Mouse (Mus musculus) midbrain, embryonic 12.5 days (tissue): Measurements from ENCODE around the gene Gstt3. TPM values are rescaled to one million over a fixed set of nuclear protein-coding genes. Genes with fewer than 3 reads are reported as not detected.
"Not testable (repeated sequence)": the region's sequence is repeated elsewhere in the genome, so short reads cannot be mapped to it uniquely, and the experiment has no call there.

Experiments
- ATAC-seq: fragments of 200-750 bp; cut with Nextera tagmentation; 2 replicates; pipeline ENCODE4 v1.8.0; 2017; ENCODE audit warnings: low read depth, moderate TSS enrichment, moderate library complexity; ENCODE audit not compliant: low FRiP score
- H3K27ac ChIP-seq: fragments of 300-500 bp; sonication (generic); replicated peaks from 2 replicates; pipeline ENCODE4 v1.5.1; 2016; ENCODE audit warnings: mild to moderate bottlenecking
- H3K27me3 ChIP-seq: fragments of 300-500 bp; sonication (generic); 2 replicates; pipeline ENCODE4 v1.6.1; 2016; ENCODE audit warnings: mild to moderate bottlenecking
- H3K36me3 ChIP-seq: fragments of 300-500 bp; sonication (generic); 2 replicates; pipeline ENCODE4 v1.6.1; 2016
- H3K4me1 ChIP-seq: fragments of 300-500 bp; sonication (generic); 2 replicates; pipeline ENCODE4 v1.6.1; 2016
- H3K4me2 ChIP-seq: fragments of 300-500 bp; sonication (generic); replicated peaks from 2 replicates; pipeline ENCODE4 v1.6.1; 2016; ENCODE audit warnings: mild to moderate bottlenecking, moderate library complexity
- H3K4me3 ChIP-seq: fragments of 300-500 bp; sonication (generic); 2 replicates; pipeline ENCODE4 v1.5.1; 2016; ENCODE audit warnings: mild to moderate bottlenecking
- H3K9ac ChIP-seq: fragments of 300-500 bp; sonication (generic); replicated peaks from 2 replicates; pipeline ENCODE4 v1.6.1; 2016; ENCODE audit warnings: mild to moderate bottlenecking, moderate library complexity
- H3K9me3 ChIP-seq: fragments of 300-500 bp; sonication (generic); 2 replicates; pipeline ENCODE4 v1.6.1; 2016; ENCODE audit warnings: mild to moderate bottlenecking
- WGBS: fragments of 180-500 bp; shearing (Covaris S2); methylation state at CpG from one replicate; pipeline ENCODE4 v1.1.7; 2016; 5-methylcytosine and 5-hydroxymethylcytosine counted together
- polyA plus RNA-seq: library from polyadenylated mRNA; unstranded; fragments of >200 nt; fragmentation: Nextera tagmentation; extraction: Ambion mirVana; gene quantifications from 2 replicates; pipeline ENCODE4 v1.2.1, GENCODE M21; 2016

Gstt3 gene
- polyA plus RNA-seq, 1 experiment from 2014 or later: 2.4 TPM

GRCm38 (mm10) chr10:75776562-75776961 lies 4.7 kb downstream of the Gstt3 start:
- H3K27me3 ChIP-seq: peaks cover 50% of the 10 kb centered on the region
- no peaks in the 10 kb centered on the region for H3K36me3 ChIP-seq
- H3K4me3 ChIP-seq: no peak overlapping the region
- no peak overlapping the region for H3K9ac ChIP-seq
- H3K27ac ChIP-seq: no peak overlapping the region
- no peak overlapping the region for H3K4me2 ChIP-seq
- 83% methylated on average over 6 of the region's 6 CpGs for WGBS
- no peak for ATAC-seq
- peaks cover 24% of the 10 kb centered on the region for H3K4me1 ChIP-seq
- H3K9me3 ChIP-seq: 0 out of 2 replicates have a peak, but pooled peaks cover 2% of the 10 kb centered on the region

GRCm38 (mm10) chr10:75774587-75774986 lies 6.6 kb downstream of the Gstt3 start:
- no peak for ATAC-seq
- Histone ChIP-seq H3K9ac (no peak overlapping the region), H3K4me1 (peaks cover 8% of the 10 kb centered on the region; the same call in 1 of the 2 replicates), H3K27ac (no peak overlapping the region), H3K4me3 (no peak overlapping the region), H3K36me3 (no peaks in the 10 kb centered on the region), H3K4me2 (no peak overlapping the region), H3K27me3 (peaks cover 31% of the 10 kb centered on the region), H3K9me3 (0 out of 2 replicates have a peak, but pooled peaks cover 2% of the 10 kb centered on the region)
- WGBS: 91% methylated on average over 9 of the region's 9 CpGs

GRCm38 (mm10) chr10:75774102-75774501 lies 7.1 kb downstream of the Gstt3 start:
- peak overlapping the region; percentile 96; the same call in 1 of the 2 replicates for H3K4me2 ChIP-seq

GRCm38 (mm10) chr10:75772795-75773664 lies 8.2 kb downstream of the Gstt3 start, which contains the start of gene Ddt:
Gene Ddt, minus strand, starts transcription at chr10:75773414.
- Histone ChIP-seq H3K36me3 (no peaks in the 10 kb centered on the region), H3K27me3 (peaks cover 17% of the 10 kb centered on the region), H3K9ac (peak within 1 kb of the TSS; percentile 65), H3K4me2 (peak within 1 kb of the TSS; percentile 96), H3K9me3 (no peaks in the 10 kb centered on the region), H3K4me3 (peak within 1 kb of the TSS; percentile 68), H3K4me1 (peaks cover 7% of the 10 kb centered on the region; the same call in 1 of the 2 replicates), H3K27ac (0 out of 2 replicates have a peak within 1 kb of the TSS, but pooled peaks have one; percentile 39)
- WGBS: 1% methylated on average over 47 of the region's 47 CpGs
- peak; percentile 96 for ATAC-seq

More at GRCm38 (mm10) chr10:75774102-75774501, 7.1 kb downstream of the Gstt3 start:
- Histone ChIP-seq H3K27ac (no peak overlapping the region), H3K27me3 (peaks cover 26% of the 10 kb centered on the region), H3K9ac (no peak overlapping the region), H3K4me3 (no peak overlapping the region), H3K36me3 (no peaks in the 10 kb centered on the region), H3K4me1 (peaks cover 7% of the 10 kb centered on the region; the same call in 1 of the 2 replicates), H3K9me3 (0 out of 2 replicates have a peak, but pooled peaks cover 2% of the 10 kb centered on the region)
- ATAC-seq: no peak
- 96% methylated on average over 5 of the region's 5 CpGs for WGBS

- H3K36me3 ChIP-seq, H3K4me2 ChIP-seq, H3K4me3 ChIP-seq, H3K9ac ChIP-seq, H3K9me3 ChIP-seq, H3K27ac ChIP-seq, ATAC-seq, H3K27me3 ChIP-seq: not testable (repeated sequence)
- peaks cover 17% of the 10 kb centered on the region for H3K4me1 ChIP-seq
- 25% methylated on average over 5 of the region's 5 CpGs for WGBS
Measured at GRCm38 (mm10) chr10:75767756-75768155, 13.5 kb downstream of the Gstt3 start.

- no peaks in the 10 kb centered on the region for H3K9me3 ChIP-seq
Measured at GRCm38 (mm10) chr10:75766856-75767255, 14.4 kb downstream of the Gstt3 start.

GRCm38 (mm10) chr10:75764519-75765473 lies 16.4 kb downstream of the Gstt3 start:
- H3K9me3 ChIP-seq: no peaks in the 10 kb centered on the region
- peak overlapping the region; percentile 83 for H3K9ac ChIP-seq
- peak; percentile 64 for ATAC-seq
- peaks cover 15% of the 10 kb centered on the region for H3K4me1 ChIP-seq
- H3K4me3 ChIP-seq: peak overlapping the region; percentile 90
- peak overlapping the region; percentile 64 for H3K27ac ChIP-seq
- H3K4me2 ChIP-seq: peak overlapping the region; percentile 86
- H3K27me3 ChIP-seq: no peaks in the 10 kb centered on the region
- WGBS: 1% methylated on average over 27 of the region's 27 CpGs
- H3K36me3 ChIP-seq: no peaks in the 10 kb centered on the region; the same call in 1 of the 2 replicates

More at GRCm38 (mm10) chr10:75766856-75767255, 14.4 kb downstream of the Gstt3 start:
- peaks cover 15% of the 10 kb centered on the region for H3K4me1 ChIP-seq
- no peaks in the 10 kb centered on the region for H3K27me3 ChIP-seq
- no peak overlapping the region for H3K9ac ChIP-seq
- H3K4me3 ChIP-seq: no peak overlapping the region
- no peak for ATAC-seq
- H3K36me3 ChIP-seq: no peaks in the 10 kb centered on the region
- 88% methylated on average over 6 of the region's 6 CpGs for WGBS
- H3K4me2 ChIP-seq: no peak overlapping the region
- H3K27ac ChIP-seq: no peak overlapping the region

- H3K9ac ChIP-seq: peak within 1 kb of the TSS; percentile 83
- H3K27me3 ChIP-seq: no peaks in the 10 kb centered on the region
- H3K27ac ChIP-seq: peak within 1 kb of the TSS; percentile 64
- H3K4me3 ChIP-seq: peak within 1 kb of the TSS; percentile 90
- peak; percentile 98 for ATAC-seq
- WGBS: under 1% methylated on average over 54 of the region's 61 CpGs
- H3K4me2 ChIP-seq: peak within 1 kb of the TSS; percentile 86
- no peaks in the 10 kb centered on the region; the same call in 1 of the 2 replicates for H3K36me3 ChIP-seq
- H3K4me1 ChIP-seq: peaks cover 15% of the 10 kb centered on the region
- H3K9me3 ChIP-seq: no peaks in the 10 kb centered on the region
Measured at GRCm38 (mm10) chr10:75763682-75764518, 17.3 kb downstream of the Gstt3 start, which contains the start of gene Cabin1. Gene Cabin1, minus strand, starts transcription at chr10:75764341.

- Histone ChIP-seq H3K9me3 (no peaks in the 10 kb centered on the region), H3K27me3 (no peaks in the 10 kb centered on the region), H3K4me2 (0 out of 2 replicates have a peak overlapping the region, but pooled peaks have one; percentile 19), H3K27ac (no peak overlapping the region), H3K9ac (0 out of 2 replicates have a peak overlapping the region, but pooled peaks have one; percentile 8), H3K4me3 (no peak overlapping the region), H3K36me3 (peaks cover 8% of the 10 kb centered on the region), H3K4me1 (peaks cover 15% of the 10 kb centered on the region)
- ATAC-seq: no peak
- WGBS: 98% methylated on average over 3 of the region's 3 CpGs
Measured at GRCm38 (mm10) chr10:75762413-75762812, 18.8 kb downstream of the Gstt3 start.

- Histone ChIP-seq H3K27me3 (no peaks in the 10 kb centered on the region), H3K36me3 (peaks cover 16% of the 10 kb centered on the region), H3K4me3 (no peak overlapping the region), H3K9ac (no peak overlapping the region), H3K4me1 (peaks cover 15% of the 10 kb centered on the region), H3K4me2 (no peak overlapping the region), H3K27ac (no peak overlapping the region), H3K9me3 (no peaks in the 10 kb centered on the region)
- ATAC-seq: no peak
- 99% methylated on average over 3 of the region's 3 CpGs for WGBS
Measured at GRCm38 (mm10) chr10:75760311-75760710, 20.9 kb downstream of the Gstt3 start.

GRCm38 (mm10) chr10:75756719-75757118 lies 24.5 kb downstream of the Gstt3 start:
- Histone ChIP-seq H3K27me3 (no peaks in the 10 kb centered on the region), H3K4me1 (no peaks in the 10 kb centered on the region), H3K9me3 (no peaks in the 10 kb centered on the region), H3K9ac (no peak overlapping the region), H3K27ac (no peak overlapping the region), H3K4me2 (no peak overlapping the region), H3K36me3 (peaks cover 50% of the 10 kb centered on the region), H3K4me3 (no peak overlapping the region)
- no peak for ATAC-seq
- WGBS: 94% methylated on average over 11 of the region's 11 CpGs
